In genomic region chrX:73739841-73740240, GRCm38 (mm10) we compare ENCODE assay signal across 4 mouse cellular contexts. TPM values are rescaled to one million over a fixed set of nuclear protein-coding genes. Genes with fewer than 3 reads are reported as not detected.
"Had no signal": no experiment of that assay in that cellular context is flagged by ENCODE, and none has a peak within 500 bp of the region (broad histone marks: within the 10 kb centered on the region; RNA-seq: fewer than 3 reads in every experiment).

No protein-coding gene starts in this region.

RNA-seq across cellular contexts. Expression of gene Plxnb3, which starts 17.0 kb away (rescaled TPM):
- total RNA-seq: common myeloid progenitor, adult 5-6 weeks had no signal
- polyA plus RNA-seq: erythroblast, embryonic 14.5 days; forebrain, embryonic 10.5 days had no signal

RNA-seq across cellular contexts. Expression of gene Srpk3, which starts 34.4 kb away (rescaled TPM):
- total RNA-seq: common myeloid progenitor, adult 5-6 weeks; granulocyte monocyte progenitor cell, adult 5-6 weeks had no signal
- polyA plus RNA-seq: erythroblast, embryonic 14.5 days had no signal
